In the genomic region with DNA sequence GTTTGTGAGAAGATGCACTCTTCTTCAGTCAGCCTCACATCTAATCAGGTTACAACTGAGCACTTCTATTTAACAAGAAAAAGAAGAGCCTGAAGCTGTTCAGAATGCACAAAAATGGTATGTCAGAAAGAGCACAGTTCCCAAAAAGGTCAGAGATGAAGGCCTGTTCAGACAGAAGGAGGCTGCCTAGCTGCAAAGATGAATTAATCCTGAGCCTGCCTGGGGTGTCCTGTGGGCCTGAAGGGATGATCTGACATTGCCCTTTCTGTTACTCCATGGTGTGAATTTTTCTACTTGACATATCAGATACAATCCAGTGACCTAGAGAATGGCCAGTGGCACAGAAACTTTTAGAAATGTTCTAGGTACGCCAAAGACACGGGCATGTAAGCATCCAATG, we compare ENCODE assay signal across 21 mouse cellular contexts.
DNase-seq lines count a peak whose midpoint lies in the region; ATAC-seq and TF ChIP-seq lines count a peak whose summit lies in the region.
"Had no signal": no experiment of that assay in that cellular context is flagged by ENCODE, and none has a peak within 500 bp of the region (broad histone marks: within the 10 kb centered on the region; RNA-seq: fewer than 3 reads in every experiment).

No protein-coding gene starts in this region.

- no peak for TF ChIP-seq CTCF in left cerebral cortex, adult 2 months (IDR thresholded peaks at IDR 0.05)

- no peak for DNase-seq in forebrain, embryonic 11.5 days (ENCODE audit: low spot score)
- DNase-seq in forebrain, embryonic 10.5 days (ENCODE audit: extremely low spot score, low spot score), result no peak
- DNase-seq in left cerebral cortex, adult 2 months (ENCODE audit: extremely low spot score in 1 of 2, low spot score in 2 of 2), result no peak
- DNase-seq in left cerebral cortex, adult 18-20 months (ENCODE audit: low spot score in 2 of 2), result no peak
- no peak for DNase-seq in forebrain, embryonic 14.5 days (ENCODE audit: low spot score)
- no peak for DNase-seq in cerebellum, adult 9-11 months
- DNase-seq: adrenal gland, postnatal 14 days; cerebellum, adult 8-10 months; gastrocnemius, adult 2 months; heart, postnatal 36 days; kidney, adult 2 months; kidney, postnatal 10 days; lung, adult 18-20 months; lung, postnatal 10 days; right cerebral cortex, postnatal 25 days; spleen, adult 18-20 months had no signal

- 74% methylated on average over 2 of the region's 2 CpGs for WGBS in forebrain, embryonic 11.5 days
- WGBS in forebrain, embryonic 10.5 days, result 66% methylated on average over 2 of the region's 2 CpGs
- WGBS in forebrain, embryonic 14.5 days, result 79% methylated on average over 2 of the region's 2 CpGs
- WGBS in midbrain, embryonic 15.5 days, result 59% methylated on average over 2 of the region's 2 CpGs
- 84% methylated on average over 2 of the region's 2 CpGs for WGBS in kidney, embryonic 16.5 days

- no peaks in the 10 kb centered on the region for H3K27me3 ChIP-seq in forebrain, embryonic 11.5 days (ENCODE audit: control insufficient read depth, insufficient read depth, low read length)
- no peaks in the 10 kb centered on the region for H3K27me3 ChIP-seq in forebrain, embryonic 10.5 days (ENCODE audit: poor library complexity, severe bottlenecking)
- H3K27me3 ChIP-seq in forebrain, embryonic 14.5 days (replicated peaks; ENCODE audit: control insufficient read depth, insufficient read depth, low read length), result no peaks in the 10 kb centered on the region
- H3K27me3 ChIP-seq in midbrain, embryonic 15.5 days (replicated peaks), result no peaks in the 10 kb centered on the region
- no peaks in the 10 kb centered on the region for H3K27me3 ChIP-seq in kidney, embryonic 16.5 days (ENCODE audit: insufficient read depth, low read length)
- H3K27me3 ChIP-seq: heart, embryonic 15.5 days; limb, embryonic 13.5 days; liver, embryonic 12.5 days had no signal

- no peaks in the 10 kb centered on the region for H3K9me3 ChIP-seq in forebrain, embryonic 11.5 days (ENCODE audit: control insufficient read depth, low read length)
- no peaks in the 10 kb centered on the region for H3K9me3 ChIP-seq in forebrain, embryonic 10.5 days
- no peaks in the 10 kb centered on the region for H3K9me3 ChIP-seq in forebrain, embryonic 14.5 days (replicated peaks; ENCODE audit: control insufficient read depth, low read length)
- H3K9me3 ChIP-seq in midbrain, embryonic 15.5 days, result no peaks in the 10 kb centered on the region
- H3K9me3 ChIP-seq in kidney, embryonic 16.5 days (ENCODE audit: low read length), result no peaks in the 10 kb centered on the region
- H3K9me3 ChIP-seq: heart, embryonic 15.5 days; limb, embryonic 13.5 days; liver, embryonic 12.5 days had no signal

- H3K4me1 ChIP-seq in forebrain, embryonic 11.5 days (replicated peaks; ENCODE audit: control insufficient read depth, insufficient read depth, low read length), result no peaks in the 10 kb centered on the region
- peaks cover 6% of the 10 kb centered on the region; the same call in 1 of the 2 replicates for H3K4me1 ChIP-seq in forebrain, embryonic 10.5 days
- peaks cover 4% of the 10 kb centered on the region; the same call in 1 of the 2 replicates for H3K4me1 ChIP-seq in forebrain, embryonic 14.5 days (ENCODE audit: control insufficient read depth, insufficient read depth, low read length)
- H3K4me1 ChIP-seq in midbrain, embryonic 15.5 days, result no peaks in the 10 kb centered on the region
- no peaks in the 10 kb centered on the region for H3K4me1 ChIP-seq in kidney, embryonic 16.5 days (ENCODE audit: insufficient read depth, low read length)
- H3K4me1 ChIP-seq: heart, embryonic 15.5 days; limb, embryonic 13.5 days; liver, embryonic 12.5 days had no signal

- peak; percentile 24; the same call in 1 of the 2 replicates for ATAC-seq in forebrain, embryonic 11.5 days (replicated peaks; ENCODE audit: low FRiP score)
- ATAC-seq in forebrain, embryonic 14.5 days, result peak; percentile 26; the same call in 1 of the 2 replicates
- peak; percentile 30; the same call in 1 of the 2 replicates for ATAC-seq in midbrain, embryonic 15.5 days (replicated peaks)
- ATAC-seq in kidney, embryonic 16.5 days (ENCODE audit: low FRiP score, low TSS enrichment), result no peak
- ATAC-seq: liver, embryonic 12.5 days had no signal

- no peak overlapping the region for H3K9ac ChIP-seq in forebrain, embryonic 11.5 days (ENCODE audit: low read length)
- H3K9ac ChIP-seq in forebrain, embryonic 14.5 days (ENCODE audit: low read length), result no peak overlapping the region
- H3K9ac ChIP-seq in midbrain, embryonic 15.5 days, result no peak overlapping the region
- H3K9ac ChIP-seq in kidney, embryonic 16.5 days (replicated peaks; ENCODE audit: low read length), result no peak overlapping the region
- H3K9ac ChIP-seq: heart, embryonic 15.5 days; limb, embryonic 13.5 days; liver, embryonic 12.5 days had no signal

- H3K27ac ChIP-seq in forebrain, embryonic 11.5 days (ENCODE audit: low read depth, low read length), result no peak overlapping the region
- no peak overlapping the region for H3K27ac ChIP-seq in forebrain, embryonic 10.5 days
- H3K27ac ChIP-seq in left cerebral cortex, adult 2 months, result peak overlapping the region; percentile 42; the same call in 1 of the 2 replicates
- peak overlapping the region; percentile 39 for H3K27ac ChIP-seq in forebrain, embryonic 14.5 days (ENCODE audit: low read depth, low read length)
- H3K27ac ChIP-seq in midbrain, embryonic 15.5 days, result no peak overlapping the region
- no peak overlapping the region for H3K27ac ChIP-seq in kidney, embryonic 16.5 days (ENCODE audit: low read length)
- H3K27ac ChIP-seq: gastrocnemius, adult 2 months; heart, embryonic 15.5 days; limb, embryonic 13.5 days; liver, embryonic 12.5 days had no signal

- H3K4me2 ChIP-seq in forebrain, embryonic 11.5 days (ENCODE audit: low read depth, low read length, severe bottlenecking), result no peak overlapping the region
- H3K4me2 ChIP-seq in forebrain, embryonic 14.5 days (ENCODE audit: low read length), result no peak overlapping the region
- H3K4me2 ChIP-seq in midbrain, embryonic 15.5 days, result no peak overlapping the region
- H3K4me2 ChIP-seq in kidney, embryonic 16.5 days (replicated peaks; ENCODE audit: low read depth, low read length), result no peak overlapping the region
- H3K4me2 ChIP-seq: heart, embryonic 15.5 days; limb, embryonic 13.5 days; liver, embryonic 12.5 days had no signal

- H3K4me3 ChIP-seq in forebrain, embryonic 11.5 days (ENCODE audit: low read depth, low read length), result no peak overlapping the region
- H3K4me3 ChIP-seq in forebrain, embryonic 10.5 days, result no peak overlapping the region
- H3K4me3 ChIP-seq in left cerebral cortex, adult 2 months, result no peak overlapping the region
- H3K4me3 ChIP-seq in forebrain, embryonic 14.5 days (ENCODE audit: low read depth, low read length), result no peak overlapping the region
- no peak overlapping the region for H3K4me3 ChIP-seq in midbrain, embryonic 15.5 days
- no peak overlapping the region for H3K4me3 ChIP-seq in kidney, embryonic 16.5 days (ENCODE audit: low read length)
- H3K4me3 ChIP-seq: gastrocnemius, adult 2 months; heart, embryonic 15.5 days; limb, embryonic 13.5 days; liver, embryonic 12.5 days had no signal

- intact Hi-C loops in left cerebral cortex, adult 2 months (cut with DNase I), result no loop called here

- H3K36me3 ChIP-seq in forebrain, embryonic 11.5 days (ENCODE audit: control insufficient read depth, insufficient read depth, low read length), result no peaks in the 10 kb centered on the region
- no peaks in the 10 kb centered on the region for H3K36me3 ChIP-seq in forebrain, embryonic 10.5 days (replicated peaks)
- H3K36me3 ChIP-seq in forebrain, embryonic 14.5 days (ENCODE audit: control insufficient read depth, insufficient read depth, low read length), result no peaks in the 10 kb centered on the region
- H3K36me3 ChIP-seq in midbrain, embryonic 15.5 days (replicated peaks), result no peaks in the 10 kb centered on the region
- no peaks in the 10 kb centered on the region for H3K36me3 ChIP-seq in kidney, embryonic 16.5 days (ENCODE audit: insufficient read depth, low read length)
- H3K36me3 ChIP-seq: heart, embryonic 15.5 days; limb, embryonic 13.5 days; liver, embryonic 12.5 days had no signal

Comparison
In these comparisons a context has a peak if more than half of its experiments do, and no peak if none do; other contexts are left out.
1. H3K27ac ChIP-seq: peak in left cerebral cortex, adult 2 months (single experiment) and forebrain, embryonic 14.5 days (single experiment); none in forebrain, embryonic 11.5 days (single experiment), forebrain, embryonic 10.5 days (single experiment), midbrain, embryonic 15.5 days (single experiment) and kidney, embryonic 16.5 days (single experiment).